Mouse (Mus musculus) spleen, adult 10 weeks (tissue): ENCODE measurements around the gene Nlgn2. TPM values are rescaled to one million over a fixed set of nuclear protein-coding genes. Genes with fewer than 3 reads are reported as not detected.

Experiments
- polyA plus RNA-seq: library from polyadenylated mRNA; stranded (reverse); fragments of 350-450 nt; fragmentation: Illumina TruSeq; extraction: RNeasy Lipid Tissue Mini Kit (QIAGEN cat#74804); gene quantifications from one replicate; pipeline ENCODE4 v1.2.3, GENCODE M21; 2015; ENCODE audit warnings: low replicate concordance; ENCODE audit not compliant: insufficient read depth

The Nlgn2 gene
- polyA plus RNA-seq: 4.4 TPM

GRCm38 (mm10) chr11:69837604-69837951, at the start of gene Nlgn2:
Gene Nlgn2, minus strand, starts transcription at chr11:69837784.

GRCm38 (mm10) chr11:69880853-69881603, 43.4 kb upstream of the Nlgn2 start, which contains the start of gene Kctd11:
Gene Kctd11, minus strand, starts transcription at chr11:69881406.

GRCm38 (mm10) chr11:69877878-69878277, 40.3 kb upstream of the Nlgn2 start, which contains the start of gene Tmem95:
Gene Tmem95, minus strand, starts transcription at chr11:69878018.

GRCm38 (mm10) chr11:69858113-69858998, 20.8 kb upstream of the Nlgn2 start, which contains the start of gene Tnk1:
Gene Tnk1, minus strand, starts transcription at chr11:69858730.

GRCm38 (mm10) chr11:69846198-69846680, 8.7 kb upstream of the Nlgn2 start, which contains the start of gene Plscr3:
Gene Plscr3, plus strand, starts transcription at chr11:69846376.

GRCm38 (mm10) chr11:69837952-69838713, 549 bp upstream of the Nlgn2 start, which contains the start of gene Tmem256:
Gene Tmem256, plus strand, starts transcription at chr11:69838514.

GRCm38 (mm10) chr11:69822080-69822479, 15.5 kb downstream of the Nlgn2 start, which contains the start of gene Spem1:
Gene Spem1, minus strand, starts transcription at chr11:69822180.

GRCm38 (mm10) chr11:69818365-69818764, 19.2 kb downstream of the Nlgn2 start, which contains the start of gene Spem2:
Gene Spem2, minus strand, starts transcription at chr11:69818465.

GRCm38 (mm10) chr11:69815155-69815554, 22.4 kb downstream of the Nlgn2 start, which contains the start of gene Gm39566:
Gene Gm39566, minus strand, starts transcription at chr11:69815298.

GRCm38 (mm10) chr11:69804972-69805909, 32.3 kb downstream of the Nlgn2 start, which contains the start of gene Tmem102:
Gene Tmem102, minus strand, starts transcription at chr11:69805624.

GRCm38 (mm10) chr11:69801379-69801977, 36.1 kb downstream of the Nlgn2 start, which contains the start of gene Fgf11:
Gene Fgf11, minus strand, starts transcription at chr11:69801857.

GRCm38 (mm10) chr11:69795168-69795982, 42.2 kb downstream of the Nlgn2 start, which contains the start of gene Chrnb1:
Gene Chrnb1, minus strand, starts transcription at chr11:69795943.

Other genes starting within 250 kb of the Nlgn2 start
- 15.0 TPM for gene Atp1b2, start 231.8 kb downstream of the Nlgn2 start, polyA plus RNA-seq
- not detected for gene Shbg, start 219.9 kb downstream of the Nlgn2 start, polyA plus RNA-seq
- 3.1 TPM for gene Sat2, start 215.8 kb downstream of the Nlgn2 start, polyA plus RNA-seq
- gene Fxr2, start 204.8 kb downstream of the Nlgn2 start, polyA plus RNA-seq: 49.8 TPM
- gene Sox15, start 182.5 kb downstream of the Nlgn2 start, polyA plus RNA-seq: not detected
- gene Mpdu1, start 175.1 kb downstream of the Nlgn2 start, polyA plus RNA-seq: 58.3 TPM
- 75.0 TPM for gene Cd68, start 171.6 kb downstream of the Nlgn2 start, polyA plus RNA-seq
- gene Eif4a1, start 165.4 kb downstream of the Nlgn2 start, polyA plus RNA-seq: 820 TPM
- 194 TPM for gene Senp3, start 155.7 kb downstream of the Nlgn2 start, polyA plus RNA-seq
- 17.3 TPM for gene Tnfsf13, start 152.0 kb downstream of the Nlgn2 start, polyA plus RNA-seq
- gene Tnfsf12, start 141.9 kb downstream of the Nlgn2 start, polyA plus RNA-seq: 12.0 TPM
- 7.2 TPM for gene Tnfsfm13, start 141.7 kb downstream of the Nlgn2 start, polyA plus RNA-seq
- 121 TPM for gene Polr2a, start 79.1 kb downstream of the Nlgn2 start, polyA plus RNA-seq
- not detected for gene Slc35g3, start 75.8 kb downstream of the Nlgn2 start, polyA plus RNA-seq
- 27.8 TPM for gene Zbtb4, start 71.9 kb downstream of the Nlgn2 start, polyA plus RNA-seq
- 10.8 TPM for gene Chrnb1, start 41.8 kb downstream of the Nlgn2 start, polyA plus RNA-seq
- gene Fgf11, start 35.9 kb downstream of the Nlgn2 start, polyA plus RNA-seq: 2.2 TPM
- not detected for gene Tmem102, start 32.2 kb downstream of the Nlgn2 start, polyA plus RNA-seq
- not detected for gene Gm39566, start 22.5 kb downstream of the Nlgn2 start, polyA plus RNA-seq
- not detected for gene Spem2, start 19.3 kb downstream of the Nlgn2 start, polyA plus RNA-seq
- not detected for gene Spem1, start 15.6 kb downstream of the Nlgn2 start, polyA plus RNA-seq
- 87.3 TPM for gene Tmem256, start 730 bp upstream of the Nlgn2 start, polyA plus RNA-seq
- gene Plscr3, start 8.6 kb upstream of the Nlgn2 start, polyA plus RNA-seq: 11.9 TPM
- 0.26 TPM for gene Tnk1, start 20.9 kb upstream of the Nlgn2 start, polyA plus RNA-seq
- not detected for gene Tmem95, start 40.2 kb upstream of the Nlgn2 start, polyA plus RNA-seq
- gene Kctd11, start 43.6 kb upstream of the Nlgn2 start, polyA plus RNA-seq: 4.5 TPM
- 190 TPM for gene Acap1, start 57.8 kb upstream of the Nlgn2 start, polyA plus RNA-seq
- 3.1 TPM for gene 2810408A11Rik, start 63.2 kb upstream of the Nlgn2 start, polyA plus RNA-seq
- 19.6 TPM for gene Neurl4, start 63.3 kb upstream of the Nlgn2 start, polyA plus RNA-seq
- gene Gps2, start 76.1 kb upstream of the Nlgn2 start, polyA plus RNA-seq: 80.2 TPM
- gene Eif5a, start 84.2 kb upstream of the Nlgn2 start, polyA plus RNA-seq: 389 TPM
- gene Ybx2, start 98.0 kb upstream of the Nlgn2 start, polyA plus RNA-seq: 0.41 TPM
- 1.2 TPM for gene Slc2a4, start 110.4 kb upstream of the Nlgn2 start, polyA plus RNA-seq
- 0.72 TPM for gene Cldn7, start 127.0 kb upstream of the Nlgn2 start, polyA plus RNA-seq
- gene Ctdnep1, start 143.4 kb upstream of the Nlgn2 start, polyA plus RNA-seq: 106 TPM
- gene Elp5, start 144.7 kb upstream of the Nlgn2 start, polyA plus RNA-seq: 46.5 TPM
- gene Gabarap, start 153.4 kb upstream of the Nlgn2 start, polyA plus RNA-seq: 492 TPM
- 67.0 TPM for gene Phf23, start 158.0 kb upstream of the Nlgn2 start, polyA plus RNA-seq
- gene Dvl2, start 162.8 kb upstream of the Nlgn2 start, polyA plus RNA-seq: 9.8 TPM
- 41.9 TPM for gene Acadvl, start 177.6 kb upstream of the Nlgn2 start, polyA plus RNA-seq
- gene Dlg4, start 179.2 kb upstream of the Nlgn2 start, polyA plus RNA-seq: 9.5 TPM
- not detected for gene Asgr1, start 216.3 kb upstream of the Nlgn2 start, polyA plus RNA-seq